Mouse (Mus musculus) hindlimb bud, embryonic 11.5 days (tissue): ENCODE data around the gene Chst11.
"Not testable (repeated sequence)": the region's sequence is repeated elsewhere in the genome, so short reads cannot be mapped to it uniquely, and the experiment has no call there.

ENCODE experiments used
- DNase-seq: peaks from one replicate; pipeline ENCODE4 v3.0.0-alpha.2; 2012; ENCODE audit warnings: low read depth, low spot score; ENCODE audit errors: extremely low spot score

Chst11 gene

DNA sequence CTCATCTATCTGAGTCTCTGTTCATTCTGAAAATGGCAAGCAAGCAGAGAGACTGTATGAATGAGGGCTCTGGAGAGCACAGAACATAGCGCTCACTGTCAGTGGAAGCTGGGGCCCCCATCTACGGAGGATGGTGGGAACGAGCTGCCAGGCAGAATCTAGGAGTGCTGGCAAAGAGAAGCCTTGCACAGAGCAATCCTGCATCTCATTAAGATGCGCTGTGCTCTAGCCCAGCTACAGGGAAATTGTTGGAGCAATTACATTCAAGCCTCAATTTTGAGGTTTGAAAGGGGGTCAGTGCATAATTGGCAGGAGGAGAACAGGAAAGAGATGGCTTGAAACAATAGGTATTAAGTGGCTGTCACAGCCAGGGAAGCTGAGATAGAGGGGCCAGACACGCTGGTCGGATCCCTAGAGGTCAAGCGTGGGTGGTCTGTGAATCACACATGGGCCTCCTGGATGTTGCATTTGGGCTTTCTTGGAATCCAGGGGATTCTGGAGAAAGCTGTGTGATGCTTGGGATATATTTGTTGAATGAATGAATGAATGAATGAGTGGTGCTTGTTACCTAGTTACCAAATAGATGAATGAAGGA, 121.0 kb downstream of the Chst11 start:
- DNase-seq = no peak

DNA sequence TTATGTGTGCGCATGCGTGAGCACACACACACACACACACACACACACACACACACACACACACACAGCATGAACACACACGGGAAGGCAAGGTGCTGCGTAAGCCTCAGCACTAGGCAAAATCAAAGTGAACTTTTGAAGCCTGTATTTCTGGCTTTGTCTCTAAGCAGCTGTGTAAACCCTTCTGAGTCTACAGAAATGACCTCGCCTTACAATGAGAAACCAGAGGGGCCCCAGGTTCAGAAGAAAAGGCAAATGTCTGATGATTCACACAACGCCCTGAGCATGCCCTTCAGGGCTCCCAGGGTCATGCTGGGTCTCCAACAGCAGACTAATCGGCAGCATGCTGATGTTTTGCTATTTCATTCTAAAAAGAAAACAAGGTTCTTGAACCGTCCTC, 122.1 kb downstream of the Chst11 start:
- no peak for DNase-seq

DNA sequence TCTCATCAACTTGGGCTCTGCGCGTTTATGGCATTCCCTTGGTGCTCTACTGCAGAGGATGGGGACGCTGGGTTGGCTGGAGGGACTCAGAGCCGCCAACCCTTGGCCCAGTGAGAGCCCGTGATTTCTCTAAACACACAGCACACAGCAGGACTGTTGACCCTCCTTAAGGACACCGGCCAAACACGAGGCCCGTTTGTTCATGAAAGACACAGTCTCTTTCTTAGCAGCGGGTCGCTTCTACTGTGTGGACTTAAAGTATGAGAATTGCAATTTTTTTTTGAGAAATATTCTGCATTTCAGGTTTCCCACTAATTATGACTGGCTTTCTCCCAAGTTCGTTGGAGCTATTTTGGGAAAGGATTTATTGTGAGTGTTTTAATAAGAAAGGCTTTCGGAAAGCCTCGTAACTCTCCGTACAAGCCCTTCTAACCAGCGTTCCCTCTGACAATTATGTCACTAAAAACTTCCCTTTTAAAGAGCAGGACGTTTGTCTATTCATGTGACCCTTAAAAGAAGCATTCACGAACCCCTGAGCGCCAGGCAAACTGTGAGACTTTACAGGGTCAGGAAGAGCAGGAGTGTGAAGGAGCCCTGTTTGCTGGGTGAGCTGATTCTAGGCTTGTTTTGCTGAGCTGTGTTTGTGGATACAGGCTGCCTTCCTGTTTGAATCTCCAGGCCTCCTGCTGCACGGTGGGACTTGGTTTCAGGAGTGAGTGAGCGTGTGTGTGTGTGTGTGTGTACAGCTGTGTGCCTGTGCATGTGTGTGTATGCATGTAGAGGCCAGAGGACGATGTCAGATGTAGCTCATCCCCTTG, 122.8 kb downstream of the Chst11 start:
- DNase-seq = no peak

DNA sequence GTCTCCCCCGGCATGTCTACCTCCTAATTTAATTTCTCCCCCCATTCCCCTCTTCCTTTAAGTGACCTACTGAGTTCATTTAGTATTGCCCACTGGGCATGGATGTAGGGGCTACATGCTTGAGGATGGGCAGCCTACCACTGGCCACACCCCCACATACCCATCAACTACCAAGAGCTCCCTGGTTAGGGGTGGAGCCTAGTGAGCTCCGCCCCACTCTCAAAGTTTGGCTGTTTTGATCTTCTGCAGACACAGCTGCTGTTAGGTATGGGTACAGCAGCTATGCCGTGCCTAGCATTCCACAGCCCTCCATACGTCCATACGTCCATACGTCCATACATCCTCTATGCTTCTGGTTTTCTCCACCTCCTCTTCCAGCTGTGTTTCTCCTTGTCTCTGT, 123.6 kb downstream of the Chst11 start:
- no peak for DNase-seq

- DNase-seq = no peak
Measured at GRCm38 (mm10) chr10:83111046-83111445, 125.7 kb downstream of the Chst11 start.

GRCm38 (mm10) chr10:83112345-83112744, 127.0 kb downstream of the Chst11 start:
- no peak for DNase-seq

GRCm38 (mm10) chr10:83114564-83114963, 129.3 kb downstream of the Chst11 start:
- no peak for DNase-seq

GRCm38 (mm10) chr10:83116889-83117288, 131.6 kb downstream of the Chst11 start:
- DNase-seq = no peak

DNA sequence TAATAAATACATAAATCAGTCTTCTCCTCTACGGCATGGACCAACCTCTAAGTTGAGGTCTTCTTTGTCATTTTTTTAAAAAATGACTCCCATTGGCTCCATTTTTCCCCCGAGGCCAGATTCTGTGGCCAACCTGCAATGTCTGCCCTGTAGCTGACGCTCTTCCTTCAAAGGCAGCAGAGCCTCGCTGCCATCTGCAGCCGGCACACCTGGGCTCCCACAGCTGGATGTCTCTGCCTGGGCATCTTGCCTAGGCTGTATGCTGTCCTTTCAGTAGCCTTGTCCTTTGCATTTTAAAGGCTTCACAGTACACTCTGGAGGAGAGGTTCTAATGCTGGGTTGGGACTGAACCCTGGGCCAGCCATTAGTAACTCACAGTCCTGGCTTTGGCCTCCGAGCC, 132.6 kb downstream of the Chst11 start:
- DNase-seq = no peak

DNA sequence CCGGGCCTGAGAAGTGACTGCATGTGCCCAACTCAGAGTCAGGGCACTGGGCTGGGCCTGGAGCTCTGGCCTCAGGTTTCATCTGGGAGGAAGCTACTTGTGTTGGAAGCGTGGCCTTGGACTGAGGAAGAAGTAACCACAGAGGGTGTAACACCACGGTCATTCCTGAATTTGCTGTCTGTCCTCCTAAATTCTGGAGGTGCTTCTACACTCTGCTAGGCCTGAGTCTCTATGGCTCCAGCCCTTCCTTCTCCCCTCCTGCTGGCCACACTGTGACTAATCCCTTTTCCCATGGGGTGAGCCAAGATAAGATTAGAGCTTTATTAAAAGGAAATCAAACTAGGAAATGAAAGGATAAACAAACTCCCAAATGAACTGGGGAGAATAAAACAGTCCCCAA, 133.3 kb downstream of the Chst11 start:
- DNase-seq = no peak

GRCm38 (mm10) chr10:83119016-83119415, 133.7 kb downstream of the Chst11 start:
- no peak for DNase-seq

DNA sequence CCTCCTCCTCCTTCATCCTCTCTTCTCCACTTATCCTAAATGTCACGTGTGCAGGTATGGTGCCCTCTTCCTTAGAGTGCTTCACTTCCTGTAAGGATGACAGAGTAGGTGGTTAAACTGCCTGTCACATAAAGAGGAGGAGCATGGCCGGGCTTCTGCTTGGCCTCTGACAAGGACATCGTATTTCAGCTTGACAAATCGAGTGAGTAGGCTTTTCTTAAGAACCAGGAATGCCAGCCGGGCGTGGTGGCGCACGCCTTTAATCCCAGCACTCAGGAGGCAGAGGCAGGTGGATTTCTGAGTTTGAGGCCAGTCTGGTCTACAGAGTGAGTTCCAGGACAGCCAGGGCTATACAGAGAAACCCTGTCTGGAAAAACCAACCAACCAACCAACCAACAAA, 134.2 kb downstream of the Chst11 start:
- not testable (repeated sequence) for DNase-seq

GRCm38 (mm10) chr10:83119909-83120308, 134.6 kb downstream of the Chst11 start:
- DNase-seq = no peak

DNA sequence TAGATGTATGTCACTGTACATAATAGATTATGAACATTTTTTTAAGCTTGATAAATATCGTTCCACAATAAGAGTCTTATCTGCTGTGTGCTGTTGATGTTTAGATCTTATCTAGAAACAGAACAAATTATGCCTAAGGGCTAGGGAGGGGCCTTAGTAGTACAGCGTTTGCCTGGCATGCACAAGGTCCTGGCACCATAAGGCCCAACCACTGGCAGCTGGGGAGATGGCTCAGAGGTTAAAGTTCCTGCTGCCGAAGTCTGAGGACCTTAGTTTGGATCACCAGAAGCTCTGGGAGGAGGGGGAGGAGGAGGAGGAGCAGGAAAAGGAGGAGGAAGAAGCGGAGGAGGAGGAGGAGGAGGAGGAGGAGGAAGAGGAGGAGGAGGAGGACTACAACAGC, 135.6 kb downstream of the Chst11 start:
- no peak for DNase-seq

GRCm38 (mm10) chr10:83124560-83124959, 139.3 kb downstream of the Chst11 start:
- no peak for DNase-seq

GRCm38 (mm10) chr10:83126447-83126846, 141.1 kb downstream of the Chst11 start:
- no peak for DNase-seq

DNA sequence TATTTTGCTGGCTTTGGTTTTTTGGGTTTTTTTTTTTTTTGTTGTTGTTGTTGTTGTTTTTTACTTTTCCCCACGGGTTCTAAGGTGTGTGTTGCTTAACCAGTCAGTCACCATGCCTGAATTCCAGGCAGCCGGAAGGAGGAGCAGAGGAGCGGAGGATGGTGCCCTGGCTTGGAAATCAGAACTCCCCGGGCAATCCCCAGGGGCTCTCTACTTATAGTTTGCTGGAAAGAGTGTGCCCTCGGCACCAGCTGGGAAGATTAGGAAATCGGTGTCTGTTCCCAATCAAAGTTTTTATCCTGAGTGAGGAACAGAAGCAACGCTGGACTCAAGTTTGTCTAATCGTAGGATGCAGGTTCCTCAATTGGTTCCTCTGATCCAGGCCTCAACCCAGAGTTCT, 143.1 kb downstream of the Chst11 start:
- DNase-seq = no peak

DNA sequence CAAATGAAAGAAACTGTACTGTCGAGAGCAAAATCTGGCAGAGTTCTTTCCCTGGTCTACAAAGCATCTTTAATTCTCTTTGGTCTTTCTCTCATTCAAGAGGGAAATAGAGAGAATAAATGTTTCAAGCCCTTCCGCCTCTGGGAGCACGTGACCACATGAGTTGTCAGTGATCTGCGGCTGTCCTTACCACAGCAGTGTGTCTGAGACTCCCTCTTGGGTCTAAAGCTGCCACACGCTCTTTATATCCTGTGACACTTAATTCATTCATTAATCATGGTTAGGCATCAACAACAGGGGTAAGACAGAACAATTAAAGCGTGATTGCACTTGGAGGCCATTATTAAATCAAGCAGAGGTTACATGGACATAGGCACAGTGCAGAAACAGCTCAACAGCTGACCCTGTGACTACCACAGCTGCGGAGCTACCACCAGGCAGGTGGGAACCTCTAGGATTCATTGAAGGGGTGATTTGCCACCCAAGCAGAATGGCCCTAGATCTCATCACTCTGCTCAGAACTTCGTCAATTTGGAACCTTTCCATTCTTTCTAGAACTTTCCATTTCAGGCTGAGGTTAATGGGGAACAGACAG, 144.4 kb downstream of the Chst11 start:
- no peak for DNase-seq

- no peak for DNase-seq
Measured at GRCm38 (mm10) chr10:83130611-83131010, 145.3 kb downstream of the Chst11 start.

- no peak for DNase-seq
Measured at GRCm38 (mm10) chr10:83131884-83132283, 146.6 kb downstream of the Chst11 start.

GRCm38 (mm10) chr10:83133866-83134570, 148.7 kb downstream of the Chst11 start:
- no peak for DNase-seq

GRCm38 (mm10) chr10:83134896-83135295, 149.6 kb downstream of the Chst11 start:
- DNase-seq = no peak
